Mouse (Mus musculus) hindbrain, embryonic 15.5 days (tissue): Measurements from ENCODE around the gene Ccrl2. TPM values are rescaled to one million over a fixed set of nuclear protein-coding genes. Genes with fewer than 3 reads are reported as not detected.

Experiments
- ATAC-seq: fragments of 200-750 bp; cut with Nextera tagmentation; 2 replicates; pipeline ENCODE4 v1.8.0; 2017; ENCODE audit warnings: low read depth, moderate number of reproducible peaks, moderate TSS enrichment; ENCODE audit not compliant: low FRiP score
- H3K27ac ChIP-seq: fragments of 300-500 bp; sonication (generic); replicated peaks from 2 replicates; pipeline ENCODE4 v1.5.1; 2015; ENCODE audit warnings: mild to moderate bottlenecking, inconsistent platforms
- H3K27me3 ChIP-seq: fragments of 300-500 bp; sonication (generic); 2 replicates; pipeline ENCODE4 v1.6.1; 2015; ENCODE audit warnings: control low read depth, inconsistent platforms
- H3K36me3 ChIP-seq: fragments of 300-500 bp; sonication (generic); 2 replicates; pipeline ENCODE4 v1.6.1; 2015; ENCODE audit warnings: control low read depth, inconsistent platforms
- H3K4me1 ChIP-seq: fragments of 300-500 bp; sonication (generic); replicated peaks from 2 replicates; pipeline ENCODE4 v1.6.1; 2015; ENCODE audit warnings: control low read depth, inconsistent platforms
- H3K4me2 ChIP-seq: fragments of 300-500 bp; sonication (generic); 2 replicates; pipeline ENCODE4 v1.6.1; 2015; ENCODE audit warnings: moderate library complexity, mild to moderate bottlenecking, inconsistent platforms
- H3K4me3 ChIP-seq: fragments of 300-500 bp; sonication (generic); 2 replicates; pipeline ENCODE4 v1.5.1; 2015; ENCODE audit warnings: mild to moderate bottlenecking, inconsistent platforms
- H3K9ac ChIP-seq: fragments of 300-500 bp; sonication (generic); 2 replicates; pipeline ENCODE4 v1.6.1; 2015; ENCODE audit warnings: inconsistent platforms
- H3K9me3 ChIP-seq: fragments of 300-500 bp; sonication (generic); 2 replicates; pipeline ENCODE4 v1.6.1; 2016; ENCODE audit warnings: control low read depth, inconsistent platforms
- WGBS: fragments of 180-500 bp; shearing (Covaris S2); methylation state at CpG from one replicate; pipeline ENCODE4 v1.1.7; 2015; 5-methylcytosine and 5-hydroxymethylcytosine counted together
- polyA plus RNA-seq: library from polyadenylated mRNA; unstranded; fragments of >200 nt; fragmentation: Nextera tagmentation; extraction: Ambion mirVana; gene quantifications from 2 replicates; pipeline ENCODE4 v1.2.1, GENCODE M21; 2015

The Ccrl2 gene
- polyA plus RNA-seq, 1 experiment from 2014 or later, result 1.2 TPM

DNA sequence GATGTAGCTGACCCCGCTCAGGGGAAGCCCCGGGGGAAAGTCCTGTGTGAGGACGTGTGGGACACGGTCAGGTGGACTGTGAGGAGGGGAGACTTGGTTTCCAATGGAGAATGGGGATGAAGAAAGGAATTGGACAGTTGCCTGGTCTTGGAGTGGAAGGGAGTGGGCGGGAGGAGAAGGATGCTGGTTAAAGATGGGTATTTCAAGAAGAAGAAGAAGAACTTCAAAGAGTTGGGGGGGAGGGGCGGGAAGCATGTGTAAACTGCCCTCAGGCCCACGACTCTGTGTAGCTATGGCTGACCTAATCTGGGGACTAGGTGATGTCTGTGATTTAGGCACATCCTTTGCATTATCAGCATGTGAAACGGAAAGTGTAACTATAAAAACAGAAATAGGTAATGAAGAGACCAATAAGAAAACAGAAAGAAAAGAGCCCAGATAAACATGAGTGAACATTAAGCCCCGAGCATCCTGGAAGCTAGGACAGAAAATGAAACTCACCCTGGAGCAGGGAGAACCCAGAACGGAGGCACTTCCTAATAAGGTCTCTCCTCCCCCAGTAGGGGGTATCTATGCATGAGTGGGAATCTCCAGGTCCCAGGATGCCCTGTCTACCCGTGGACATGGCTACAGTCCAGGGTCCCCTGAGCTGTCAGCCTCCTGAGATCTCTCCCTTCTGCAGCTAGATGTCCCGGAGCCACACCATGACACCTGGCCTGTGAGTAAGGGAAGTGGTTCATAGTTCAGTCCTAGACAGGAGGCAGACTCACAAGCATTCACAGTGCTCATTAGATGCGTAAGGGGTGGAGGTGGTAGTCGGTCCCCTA, 438 bp upstream of the Ccrl2 start:
- Histone ChIP-seq H3K9me3 (no peaks in the 10 kb centered on the region), H3K36me3 (no peaks in the 10 kb centered on the region), H3K27me3 (no peaks in the 10 kb centered on the region), H3K4me2 (peak overlapping the region; percentile 28), H3K4me1 (no peaks in the 10 kb centered on the region), H3K27ac (no peak overlapping the region), H3K9ac (no peak overlapping the region), H3K4me3 (no peak overlapping the region)
- no peak for ATAC-seq
- 70% methylated on average over 14 of the region's 14 CpGs for WGBS

DNA sequence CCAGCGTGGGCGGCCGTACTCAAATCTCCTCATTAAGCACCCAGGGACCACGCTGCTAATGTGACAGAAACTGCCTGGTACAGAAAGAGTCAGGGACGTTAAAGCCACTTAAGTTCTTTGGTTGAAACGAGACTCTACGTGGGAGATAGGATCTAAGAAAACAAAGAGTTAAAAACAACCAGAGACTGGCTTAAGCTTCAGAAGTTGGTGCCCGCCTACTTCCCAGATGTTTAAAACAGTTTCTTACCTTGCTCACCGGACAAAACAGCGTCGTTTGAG, 861 bp downstream of the Ccrl2 start:
- no peak for ATAC-seq
- Histone ChIP-seq H3K9ac (no peak overlapping the region), H3K4me3 (peak overlapping the region; percentile 5; the same call in 1 of the 2 replicates), H3K4me2 (peak overlapping the region; percentile 28), H3K36me3 (no peaks in the 10 kb centered on the region), H3K4me1 (no peaks in the 10 kb centered on the region), H3K27me3 (no peaks in the 10 kb centered on the region), H3K9me3 (no peaks in the 10 kb centered on the region), H3K27ac (no peak overlapping the region)
- 46% methylated on average over 11 of the region's 11 CpGs for WGBS

DNA sequence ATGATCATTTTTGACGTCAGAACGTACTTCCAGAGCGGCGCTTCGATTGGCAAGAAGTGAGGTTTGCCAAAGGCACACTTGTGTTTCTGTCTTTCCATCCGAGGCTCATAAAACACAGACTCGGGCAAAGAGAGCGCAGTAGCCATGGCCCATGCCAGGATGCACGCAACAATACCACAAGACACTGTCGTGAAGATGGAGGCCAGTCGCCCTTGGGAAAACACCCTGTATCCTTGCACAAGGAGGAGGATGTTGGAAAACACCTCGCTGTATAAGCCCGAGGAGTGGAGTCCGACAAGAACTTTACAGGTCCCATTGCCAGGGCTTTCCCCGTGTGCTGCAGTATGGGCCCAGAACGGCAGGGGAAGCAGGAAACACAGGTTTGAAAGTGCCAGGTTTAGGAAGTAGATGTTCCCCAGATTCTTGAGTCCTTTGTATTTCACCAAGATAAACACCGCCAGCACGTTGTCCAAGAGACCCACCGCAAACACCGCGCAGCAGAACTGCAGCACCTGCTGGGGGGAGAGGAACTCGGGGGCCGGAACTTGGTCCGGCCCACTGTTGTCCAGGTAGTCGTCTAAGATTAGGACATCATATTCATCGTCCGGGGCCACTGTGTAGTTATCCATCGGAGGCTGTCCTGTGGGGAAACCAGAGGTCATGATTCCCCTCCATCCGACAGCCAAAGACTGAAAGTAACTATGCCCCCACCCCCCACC, 1.4 kb downstream of the Ccrl2 start:
- no peaks in the 10 kb centered on the region for H3K9me3 ChIP-seq
- ATAC-seq, result no peak
- H3K27ac ChIP-seq, result no peak overlapping the region
- H3K4me3 ChIP-seq, result peak overlapping the region; percentile 5; the same call in 1 of the 2 replicates
- H3K36me3 ChIP-seq, result no peaks in the 10 kb centered on the region
- H3K4me1 ChIP-seq, result no peaks in the 10 kb centered on the region
- H3K4me2 ChIP-seq, result peak overlapping the region; percentile 28
- no peaks in the 10 kb centered on the region for H3K27me3 ChIP-seq
- WGBS, result 85% methylated on average over 29 of the region's 29 CpGs
- H3K9ac ChIP-seq, result no peak overlapping the region

DNA sequence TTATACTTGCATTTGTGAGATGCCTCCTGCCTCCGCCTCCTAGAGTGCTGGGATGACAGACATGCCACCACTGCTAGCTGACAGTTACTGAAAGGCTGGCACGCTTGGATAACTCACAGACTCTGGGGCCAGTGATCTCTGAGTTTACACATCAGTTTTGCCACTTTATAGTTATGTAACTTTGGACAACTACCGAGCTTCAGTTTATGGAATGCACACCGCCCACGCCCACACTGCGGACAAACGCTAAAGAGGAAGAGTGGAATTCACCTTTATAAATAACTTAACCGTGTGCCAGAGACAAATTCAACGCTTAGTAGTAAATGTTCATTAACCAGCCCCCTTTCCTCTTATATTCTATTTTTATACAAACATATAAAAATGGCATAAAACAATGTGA, 2.4 kb downstream of the Ccrl2 start:
- Histone ChIP-seq H3K4me3 (no peak overlapping the region), H3K4me1 (no peaks in the 10 kb centered on the region), H3K9me3 (no peaks in the 10 kb centered on the region), H3K27me3 (no peaks in the 10 kb centered on the region), H3K27ac (no peak overlapping the region), H3K4me2 (no peak overlapping the region), H3K36me3 (no peaks in the 10 kb centered on the region), H3K9ac (no peak overlapping the region)
- no peak for ATAC-seq
- 86% methylated on average over 9 of the region's 9 CpGs for WGBS

DNA sequence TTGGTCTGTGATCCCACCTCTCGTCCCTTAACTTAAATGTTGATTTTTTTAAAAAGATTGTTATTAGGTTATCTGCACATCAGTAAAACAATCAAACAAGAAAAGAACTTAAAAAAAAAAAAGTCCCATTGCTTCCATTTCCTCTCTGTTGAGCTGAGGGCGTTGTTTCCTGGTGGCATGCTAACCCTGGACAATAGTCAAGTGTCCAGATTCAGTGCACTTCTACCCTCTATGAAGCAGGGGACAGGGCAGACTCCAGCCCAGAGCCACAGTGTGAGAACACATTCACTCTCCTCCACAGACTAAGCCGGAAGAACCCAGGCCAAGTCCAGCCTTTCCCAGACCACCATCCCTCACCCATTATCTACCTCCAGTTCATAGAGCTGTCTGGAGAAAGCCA, 8.9 kb downstream of the Ccrl2 start:
- Histone ChIP-seq H3K4me1 (no peaks in the 10 kb centered on the region), H3K4me3 (no peak overlapping the region), H3K27ac (no peak overlapping the region), H3K9ac (no peak overlapping the region), H3K36me3 (no peaks in the 10 kb centered on the region), H3K27me3 (no peaks in the 10 kb centered on the region), H3K9me3 (no peaks in the 10 kb centered on the region), H3K4me2 (no peak overlapping the region)
- ATAC-seq, result no peak
- WGBS, result 84% methylated on average over 3 of the region's 3 CpGs

DNA sequence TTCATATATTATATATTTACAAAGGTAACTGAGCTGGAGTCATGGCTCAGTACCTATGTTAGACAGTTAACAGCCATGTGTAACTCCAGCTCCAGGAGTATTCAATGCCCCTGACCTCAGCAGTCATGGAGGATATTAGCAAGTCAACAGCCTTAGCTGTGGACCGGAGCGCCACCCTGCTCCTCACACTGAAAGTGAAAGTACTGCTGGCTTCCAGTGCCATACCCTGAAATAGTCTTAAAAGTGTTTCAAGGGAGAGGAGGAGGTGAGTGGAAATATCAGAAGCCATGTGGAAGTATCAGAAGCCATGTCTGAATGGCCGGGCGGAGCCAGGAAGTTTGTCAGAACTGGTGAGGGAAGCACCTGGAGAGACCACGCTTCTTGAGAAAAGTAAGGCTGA, 10.1 kb downstream of the Ccrl2 start:
- no peaks in the 10 kb centered on the region for H3K27me3 ChIP-seq
- H3K36me3 ChIP-seq, result no peaks in the 10 kb centered on the region
- no peak overlapping the region for H3K9ac ChIP-seq
- no peak overlapping the region for H3K27ac ChIP-seq
- H3K4me3 ChIP-seq, result no peak overlapping the region
- ATAC-seq, result no peak
- H3K9me3 ChIP-seq, result no peaks in the 10 kb centered on the region
- H3K4me1 ChIP-seq, result no peaks in the 10 kb centered on the region
- 94% methylated on average over 5 of the region's 5 CpGs for WGBS
- no peak overlapping the region for H3K4me2 ChIP-seq

DNA sequence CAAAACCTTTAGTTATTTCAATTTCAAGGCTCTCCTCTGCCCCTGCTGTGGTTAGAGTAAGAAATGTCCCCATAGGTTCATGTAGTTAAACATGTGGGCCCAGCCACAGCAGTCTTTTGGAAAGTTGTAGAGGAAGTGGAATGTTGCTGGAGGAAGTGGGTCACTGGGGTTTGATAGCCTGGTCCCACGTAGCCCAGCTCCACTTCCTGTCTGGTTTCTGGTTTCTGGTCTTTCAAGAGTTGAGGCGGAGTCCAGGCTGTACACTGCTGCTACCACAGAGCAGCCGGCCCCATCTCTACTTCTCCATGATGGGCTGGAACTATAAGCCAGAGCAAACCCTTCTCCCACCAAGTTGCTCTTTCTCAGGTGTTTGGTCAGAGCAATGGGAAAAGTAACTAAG, 11.1 kb downstream of the Ccrl2 start:
- ATAC-seq, result no peak
- Histone ChIP-seq H3K27ac (no peak overlapping the region), H3K27me3 (no peaks in the 10 kb centered on the region), H3K4me2 (no peak overlapping the region), H3K4me3 (no peak overlapping the region), H3K9me3 (no peaks in the 10 kb centered on the region), H3K4me1 (no peaks in the 10 kb centered on the region), H3K9ac (no peak overlapping the region), H3K36me3 (no peaks in the 10 kb centered on the region)
- 82% methylated on average over 3 of the region's 3 CpGs for WGBS

DNA sequence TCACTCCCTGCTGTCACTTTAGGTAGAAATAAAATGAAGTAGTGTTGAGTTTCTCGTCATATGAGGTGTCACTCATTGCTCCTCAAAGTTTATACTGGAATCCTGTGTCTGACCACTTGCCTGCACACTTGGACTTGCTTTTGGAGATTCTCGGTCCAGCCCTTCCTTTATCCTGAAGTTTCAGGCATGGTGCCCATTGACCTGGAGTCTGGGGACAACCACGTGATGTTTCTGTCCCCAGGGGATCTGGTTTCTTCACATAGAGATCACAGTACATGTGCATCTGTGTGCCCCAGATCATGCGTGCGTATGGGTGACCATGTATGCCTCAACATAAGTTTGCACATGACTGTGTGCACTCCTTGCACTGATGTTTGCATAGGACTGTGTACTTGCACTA, 15.1 kb downstream of the Ccrl2 start:
- H3K4me2 ChIP-seq, result no peak overlapping the region
- H3K9me3 ChIP-seq, result no peaks in the 10 kb centered on the region
- ATAC-seq, result no peak
- no peaks in the 10 kb centered on the region for H3K36me3 ChIP-seq
- no peak overlapping the region for H3K27ac ChIP-seq
- no peak overlapping the region for H3K9ac ChIP-seq
- WGBS, result 91% methylated on average over 5 of the region's 5 CpGs
- no peaks in the 10 kb centered on the region for H3K4me1 ChIP-seq
- H3K4me3 ChIP-seq, result no peak overlapping the region
- H3K27me3 ChIP-seq, result no peaks in the 10 kb centered on the region

DNA sequence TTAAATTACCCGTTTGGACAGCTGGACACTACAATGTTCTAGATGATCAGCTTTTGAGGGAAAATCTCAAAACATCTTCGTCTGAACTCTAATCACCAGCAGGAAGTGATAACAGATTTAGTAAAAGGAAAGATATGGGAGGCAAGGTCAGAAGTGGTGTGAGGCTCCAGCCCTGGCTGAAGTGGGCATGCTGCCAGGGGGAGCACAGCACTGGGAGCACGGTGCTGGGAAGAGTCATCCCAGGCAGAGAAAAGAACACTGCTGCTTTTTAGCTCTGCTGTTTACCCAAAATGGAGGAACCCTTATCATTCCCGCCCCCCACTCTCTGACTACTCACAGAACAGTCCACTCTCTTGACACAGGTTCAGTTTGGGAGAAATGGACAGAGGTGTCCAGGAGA, 17.4 kb downstream of the Ccrl2 start:
- no peaks in the 10 kb centered on the region for H3K9me3 ChIP-seq
- H3K4me2 ChIP-seq, result no peak overlapping the region
- no peaks in the 10 kb centered on the region for H3K4me1 ChIP-seq
- no peaks in the 10 kb centered on the region for H3K36me3 ChIP-seq
- no peak overlapping the region for H3K27ac ChIP-seq
- no peak overlapping the region for H3K9ac ChIP-seq
- H3K4me3 ChIP-seq, result no peak overlapping the region
- ATAC-seq, result no peak
- 85% methylated on average over 4 of the region's 4 CpGs for WGBS
- no peaks in the 10 kb centered on the region for H3K27me3 ChIP-seq

DNA sequence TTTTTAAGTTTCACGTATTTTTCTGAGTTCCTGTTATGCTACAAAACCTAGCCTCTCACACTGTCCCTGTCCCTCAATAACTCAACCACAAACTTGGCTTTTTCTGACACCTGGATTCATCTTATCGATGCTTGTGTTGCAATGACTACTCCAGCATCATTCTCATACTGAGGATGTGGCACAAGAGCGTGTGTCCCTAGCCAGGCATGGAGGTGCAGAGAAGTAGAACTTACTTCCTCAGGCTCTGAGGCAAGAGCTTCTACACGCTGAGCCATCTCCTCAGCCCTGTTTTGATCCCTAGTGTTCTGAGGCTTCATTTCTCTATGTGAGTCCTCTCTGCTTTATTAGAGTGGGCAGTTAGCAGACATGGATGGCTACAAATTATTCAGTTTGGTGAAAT, 23.6 kb downstream of the Ccrl2 start:
- 93% methylated on average over 4 of the region's 4 CpGs for WGBS
- ATAC-seq, result no peak
- Histone ChIP-seq H3K9ac (no peak overlapping the region), H3K27me3 (no peaks in the 10 kb centered on the region), H3K9me3 (no peaks in the 10 kb centered on the region), H3K36me3 (no peaks in the 10 kb centered on the region), H3K4me2 (no peak overlapping the region), H3K27ac (no peak overlapping the region), H3K4me1 (no peaks in the 10 kb centered on the region), H3K4me3 (no peak overlapping the region)

DNA sequence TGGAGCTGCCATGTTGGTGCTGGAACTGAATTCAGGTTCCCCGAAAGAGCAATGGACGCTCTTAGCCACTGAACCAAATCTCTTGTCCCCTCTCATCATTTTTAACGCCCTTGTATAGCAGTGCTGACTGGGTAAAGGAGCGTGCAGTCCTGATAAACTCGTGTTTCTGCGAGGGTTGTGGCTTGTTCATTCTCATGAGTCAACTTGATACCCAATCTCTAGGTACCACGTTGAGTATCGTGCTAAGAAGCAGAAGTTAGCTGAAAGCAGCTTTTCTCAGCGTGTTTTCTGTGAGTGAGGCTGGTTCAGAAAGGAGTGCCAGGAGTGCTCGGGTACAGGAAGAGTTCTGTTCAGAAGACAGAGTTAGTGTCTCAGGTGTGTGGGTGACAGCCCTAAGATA, 30.5 kb downstream of the Ccrl2 start:
- Histone ChIP-seq H3K4me3 (no peak overlapping the region), H3K9me3 (no peaks in the 10 kb centered on the region), H3K9ac (no peak overlapping the region), H3K4me2 (no peak overlapping the region), H3K27me3 (no peaks in the 10 kb centered on the region), H3K27ac (no peak overlapping the region), H3K4me1 (no peaks in the 10 kb centered on the region), H3K36me3 (no peaks in the 10 kb centered on the region)
- no peak for ATAC-seq
- 91% methylated on average over 10 of the region's 10 CpGs for WGBS

DNA sequence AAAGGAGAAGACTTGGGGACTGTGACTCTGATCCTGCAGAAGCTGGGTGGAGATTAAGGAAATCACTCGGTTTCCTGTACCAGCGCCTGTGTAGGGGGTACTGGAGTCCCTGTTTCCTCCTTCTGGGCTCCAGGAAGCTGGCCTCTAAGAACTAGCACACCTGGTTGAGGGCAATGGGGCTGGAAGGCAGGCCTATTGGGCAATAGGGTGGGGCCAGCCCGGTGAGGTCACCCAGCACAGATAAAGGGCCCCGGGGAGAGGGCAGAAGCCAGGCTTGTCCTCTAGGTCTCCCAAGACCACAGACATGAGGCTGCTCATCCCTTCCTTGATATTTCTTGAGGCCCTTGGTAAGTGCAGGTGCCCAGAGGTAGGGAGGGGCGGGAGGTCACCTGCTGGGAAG, 38.3 kb downstream of the Ccrl2 start, which contains the start of gene Ltf:
Gene Ltf, plus strand, starts transcription at position 250 of the 400 bp plus-strand sequence.
- H3K27me3 ChIP-seq, result no peaks in the 10 kb centered on the region
- ATAC-seq, result no peak
- no peak within 1 kb of the TSS for H3K9ac ChIP-seq
- no peaks in the 10 kb centered on the region for H3K4me1 ChIP-seq
- H3K4me3 ChIP-seq, result no peak within 1 kb of the TSS
- no peaks in the 10 kb centered on the region for H3K36me3 ChIP-seq
- H3K9me3 ChIP-seq, result no peaks in the 10 kb centered on the region
- no peak within 1 kb of the TSS for H3K27ac ChIP-seq
- WGBS, result 89% methylated on average over 5 of the region's 5 CpGs
- H3K4me2 ChIP-seq, result no peak within 1 kb of the TSS
